Mouse (Mus musculus): ENCODE measurements around the gene Fbrsl1. TPM values are rescaled to one million over a fixed set of nuclear protein-coding genes. Genes with fewer than 3 reads are reported as not detected.

Fbrsl1 gene
- polyA plus RNA-seq, 1 experiment = 11.5 TPM

GRCm38 (mm10) chr5:110363822-110364545, 84.3 kb downstream of the Fbrsl1 start:
- Histone ChIP-seq H3K4me3 (replicated peaks) (no peak overlapping the region), H3K27me3 (ENCODE audit: control insufficient read depth) (peaks cover 23% of the 10 kb centered on the region), H3K9me3 (ENCODE audit: control insufficient read depth, low read length) (no peaks in the 10 kb centered on the region), H3K4me1 (ENCODE audit: control insufficient read depth) (peaks cover 10% of the 10 kb centered on the region), H3K36me3 (ENCODE audit: control insufficient read depth) (peaks cover 6% of the 10 kb centered on the region)
- TF ChIP-seq TAL1 (IDR thresholded peaks at IDR 0.05; ENCODE audit: low read length) (no peak), GATA1 (IDR thresholded peaks at IDR 0.05; ENCODE audit: low read length) (no peak)

- Histone ChIP-seq H3K27me3 (ENCODE audit: control insufficient read depth) (peaks cover 23% of the 10 kb centered on the region), H3K4me1 (ENCODE audit: control insufficient read depth) (peaks cover 10% of the 10 kb centered on the region), H3K9me3 (ENCODE audit: control insufficient read depth, low read length) (no peaks in the 10 kb centered on the region), H3K4me3 (replicated peaks) (peak overlapping the region; percentile 48), H3K36me3 (ENCODE audit: control insufficient read depth) (peaks cover 2% of the 10 kb centered on the region; the same call in 1 of the 2 replicates)
- no peak for TF ChIP-seq GATA1 (IDR thresholded peaks at IDR 0.05; ENCODE audit: low read length)
- no peak for TF ChIP-seq TAL1 (IDR thresholded peaks at IDR 0.05; ENCODE audit: low read length)
Observed at GRCm38 (mm10) chr5:110363179-110363821, 85.0 kb downstream of the Fbrsl1 start.

- H3K36me3 ChIP-seq (ENCODE audit: control insufficient read depth) = peaks cover 2% of the 10 kb centered on the region; the same call in 1 of the 2 replicates
- no peaks in the 10 kb centered on the region for H3K9me3 ChIP-seq (ENCODE audit: control insufficient read depth, low read length)
- TF ChIP-seq GATA1 (IDR thresholded peaks at IDR 0.05; ENCODE audit: low read length) (no peak), TAL1 (IDR thresholded peaks at IDR 0.05; ENCODE audit: low read length) (no peak)
- peaks cover 10% of the 10 kb centered on the region for H3K4me1 ChIP-seq (ENCODE audit: control insufficient read depth)
- H3K27me3 ChIP-seq (ENCODE audit: control insufficient read depth) = peaks cover 23% of the 10 kb centered on the region
- H3K4me3 ChIP-seq (replicated peaks) = peak overlapping the region; percentile 48
Observed at GRCm38 (mm10) chr5:110362813-110363178, 85.5 kb downstream of the Fbrsl1 start.

GRCm38 (mm10) chr5:110361465-110361864, 86.8 kb downstream of the Fbrsl1 start:
- peaks cover 10% of the 10 kb centered on the region for H3K4me1 ChIP-seq (ENCODE audit: control insufficient read depth)
- H3K36me3 ChIP-seq (ENCODE audit: control insufficient read depth) = no peaks in the 10 kb centered on the region
- TF ChIP-seq TAL1 (IDR thresholded peaks at IDR 0.05; ENCODE audit: low read length) = no peak
- no peak for TF ChIP-seq GATA1 (IDR thresholded peaks at IDR 0.05; ENCODE audit: low read length)
- H3K4me3 ChIP-seq (replicated peaks) = no peak overlapping the region
- H3K9me3 ChIP-seq (ENCODE audit: control insufficient read depth, low read length) = no peaks in the 10 kb centered on the region
- H3K27me3 ChIP-seq (ENCODE audit: control insufficient read depth) = peaks cover 23% of the 10 kb centered on the region

GRCm38 (mm10) chr5:110357531-110358179, 90.6 kb downstream of the Fbrsl1 start:
- no peaks in the 10 kb centered on the region for H3K9me3 ChIP-seq (ENCODE audit: control insufficient read depth, low read length)
- no peaks in the 10 kb centered on the region for H3K4me1 ChIP-seq (ENCODE audit: control insufficient read depth)
- no peak for TF ChIP-seq TAL1 (IDR thresholded peaks at IDR 0.05; ENCODE audit: low read length)
- no peak for TF ChIP-seq GATA1 (IDR thresholded peaks at IDR 0.05; ENCODE audit: low read length)
- H3K36me3 ChIP-seq (ENCODE audit: control insufficient read depth) = no peaks in the 10 kb centered on the region
- no peak overlapping the region for H3K4me3 ChIP-seq (replicated peaks)
- peaks cover 27% of the 10 kb centered on the region for H3K27me3 ChIP-seq (ENCODE audit: control insufficient read depth)

GRCm38 (mm10) chr5:110354716-110355115, 93.6 kb downstream of the Fbrsl1 start:
- no peak for TF ChIP-seq TAL1 (IDR thresholded peaks at IDR 0.05; ENCODE audit: low read length)
- H3K9me3 ChIP-seq (ENCODE audit: control insufficient read depth, low read length) = no peaks in the 10 kb centered on the region
- H3K4me3 ChIP-seq (replicated peaks) = no peak overlapping the region
- no peaks in the 10 kb centered on the region for H3K4me1 ChIP-seq (ENCODE audit: control insufficient read depth)
- H3K36me3 ChIP-seq (ENCODE audit: control insufficient read depth) = no peaks in the 10 kb centered on the region
- H3K27me3 ChIP-seq (ENCODE audit: control insufficient read depth) = peaks cover 20% of the 10 kb centered on the region

GRCm38 (mm10) chr5:110347006-110347405, 101.3 kb downstream of the Fbrsl1 start:
- Histone ChIP-seq H3K4me1 (ENCODE audit: control insufficient read depth) (peaks cover 10% of the 10 kb centered on the region), H3K27me3 (ENCODE audit: control insufficient read depth) (peaks cover 34% of the 10 kb centered on the region), H3K4me3 (replicated peaks) (no peak overlapping the region), H3K9me3 (ENCODE audit: control insufficient read depth, low read length) (no peaks in the 10 kb centered on the region), H3K36me3 (ENCODE audit: control insufficient read depth) (no peaks in the 10 kb centered on the region)
- TF ChIP-seq TAL1 (IDR thresholded peaks at IDR 0.05; ENCODE audit: low read length) = no peak
- no peak for TF ChIP-seq GATA1 (IDR thresholded peaks at IDR 0.05; ENCODE audit: low read length)

- TF ChIP-seq TAL1 (IDR thresholded peaks at IDR 0.05; ENCODE audit: low read length) (no peak), GATA1 (IDR thresholded peaks at IDR 0.05; ENCODE audit: low read length) (no peak)
- peaks cover 10% of the 10 kb centered on the region for H3K4me1 ChIP-seq (ENCODE audit: control insufficient read depth)
- H3K27me3 ChIP-seq (ENCODE audit: control insufficient read depth) = peaks cover 44% of the 10 kb centered on the region
Observed at GRCm38 (mm10) chr5:110345553-110345952, 102.8 kb downstream of the Fbrsl1 start.

GRCm38 (mm10) chr5:110344524-110344923, 103.8 kb downstream of the Fbrsl1 start, which contains the start of gene Lrcol1:
Gene Lrcol1, plus strand, starts transcription at chr5:110344730.
- no peaks in the 10 kb centered on the region for H3K9me3 ChIP-seq (ENCODE audit: control insufficient read depth, low read length)
- peaks cover 44% of the 10 kb centered on the region for H3K27me3 ChIP-seq (ENCODE audit: control insufficient read depth)
- peaks cover 5% of the 10 kb centered on the region for H3K36me3 ChIP-seq (ENCODE audit: control insufficient read depth)
- no peak within 1 kb of the TSS for H3K4me3 ChIP-seq (replicated peaks)
- H3K4me1 ChIP-seq (ENCODE audit: control insufficient read depth) = peaks cover 10% of the 10 kb centered on the region
- no peak for TF ChIP-seq TAL1 (IDR thresholded peaks at IDR 0.05; ENCODE audit: low read length)
- no peak for TF ChIP-seq GATA1 (IDR thresholded peaks at IDR 0.05; ENCODE audit: low read length)

More at GRCm38 (mm10) chr5:110345553-110345952, 102.8 kb downstream of the Fbrsl1 start:
- Histone ChIP-seq H3K4me3 (replicated peaks) (no peak overlapping the region), H3K36me3 (ENCODE audit: control insufficient read depth) (no peaks in the 10 kb centered on the region), H3K9me3 (ENCODE audit: control insufficient read depth, low read length) (no peaks in the 10 kb centered on the region)
